11 mouse cellular contexts compared by ENCODE assay signal in the genomic region with DNA sequence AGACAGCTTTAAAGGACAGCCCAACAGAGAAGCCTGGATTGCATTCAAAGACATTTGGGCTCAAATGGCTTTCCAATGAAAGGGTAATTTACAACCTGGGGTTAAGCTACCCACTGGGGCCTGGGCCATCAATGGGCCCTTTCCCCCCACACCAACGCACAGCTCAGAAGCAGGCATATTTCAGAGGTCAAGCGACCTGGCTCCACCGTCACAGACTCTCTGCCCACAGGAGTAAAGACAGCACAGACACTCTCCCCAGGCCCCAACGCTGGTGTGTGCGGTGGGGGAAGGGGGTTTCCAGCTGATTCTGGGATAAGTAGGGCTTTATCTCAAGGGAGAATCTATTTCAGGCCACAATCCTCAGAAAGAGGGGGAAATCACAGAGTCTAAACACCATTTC. TPM values are rescaled to one million over a fixed set of nuclear protein-coding genes. Genes with fewer than 3 reads are reported as not detected.
DNase-seq lines count a peak whose midpoint lies in the region; ATAC-seq and TF ChIP-seq lines count a peak whose summit lies in the region.
"Had no signal": no experiment of that assay in that cellular context is flagged by ENCODE, and none has a peak within 500 bp of the region (broad histone marks: within the 10 kb centered on the region; RNA-seq: fewer than 3 reads in every experiment).

No protein-coding gene starts in this region.

- no peak for TF ChIP-seq CTCF in hindbrain, postnatal 0 days (IDR thresholded peaks at IDR 0.05; ENCODE audit: low read depth)

- no peaks in the 10 kb centered on the region for H3K27me3 ChIP-seq in heart, embryonic 16.5 days (ENCODE audit: control insufficient read depth, insufficient read depth, low read length)
- H3K27me3 ChIP-seq in hindbrain, postnatal 0 days (ENCODE audit: insufficient read depth, low read length), result no peaks in the 10 kb centered on the region
- no peaks in the 10 kb centered on the region for H3K27me3 ChIP-seq in midbrain, embryonic 14.5 days (ENCODE audit: control insufficient read depth, insufficient read depth, low read length)

- 35% methylated on average over 5 of the region's 5 CpGs for WGBS in heart, embryonic 16.5 days
- WGBS in hindbrain, postnatal 0 days, result 6% methylated on average over 5 of the region's 5 CpGs
- 2% methylated on average over 5 of the region's 5 CpGs for WGBS in midbrain, embryonic 14.5 days

- no peaks in the 10 kb centered on the region for H3K9me3 ChIP-seq in heart, embryonic 16.5 days (replicated peaks; ENCODE audit: control insufficient read depth, low read length)
- no peaks in the 10 kb centered on the region for H3K9me3 ChIP-seq in hindbrain, postnatal 0 days (ENCODE audit: low read length)
- no peaks in the 10 kb centered on the region for H3K9me3 ChIP-seq in midbrain, embryonic 14.5 days (ENCODE audit: control insufficient read depth, low read length)

- H3K27ac ChIP-seq in heart, embryonic 16.5 days (ENCODE audit: low read length), result peak overlapping the region; percentile 95
- H3K27ac ChIP-seq in hindbrain, postnatal 0 days, result peak overlapping the region; percentile 77; the same call in 1 of the 2 replicates
- peak overlapping the region; percentile 95 for H3K27ac ChIP-seq in midbrain, embryonic 14.5 days (replicated peaks; ENCODE audit: low read depth, low read length)

- H3K4me3 ChIP-seq in heart, embryonic 16.5 days (ENCODE audit: low read length), result peak overlapping the region; percentile 97
- H3K4me3 ChIP-seq in hindbrain, postnatal 0 days (ENCODE audit: low read length), result peak overlapping the region; percentile 63
- H3K4me3 ChIP-seq in midbrain, embryonic 14.5 days (replicated peaks; ENCODE audit: low read depth, low read length), result peak overlapping the region; percentile 93

- H3K4me1 ChIP-seq in heart, embryonic 16.5 days (ENCODE audit: control insufficient read depth, insufficient read depth, low read length), result peaks cover 53% of the 10 kb centered on the region
- peaks cover 24% of the 10 kb centered on the region for H3K4me1 ChIP-seq in hindbrain, postnatal 0 days (ENCODE audit: insufficient read depth, low read length)
- H3K4me1 ChIP-seq in midbrain, embryonic 14.5 days (ENCODE audit: control insufficient read depth, insufficient read depth, low read length), result peaks cover 35% of the 10 kb centered on the region

- H3K9ac ChIP-seq in heart, embryonic 16.5 days (ENCODE audit: low read length), result peak overlapping the region; percentile 96
- H3K9ac ChIP-seq in hindbrain, postnatal 0 days (replicated peaks; ENCODE audit: low read length), result peak overlapping the region; percentile 70
- peak overlapping the region; percentile 95 for H3K9ac ChIP-seq in midbrain, embryonic 14.5 days (replicated peaks; ENCODE audit: low read length)

- intact Hi-C loops in heart, postnatal 14 days (cut with DNase I), result loop anchor here (5.0 kb wide), 1 partner anchor 95 kb away; a partner anchor contains a TSS

- no peak for ATAC-seq in heart, embryonic 16.5 days (replicated peaks; ENCODE audit: extremely low read depth, insufficient read depth, low FRiP score)
- no peak for ATAC-seq in hindbrain, postnatal 0 days
- no peak for ATAC-seq in midbrain, embryonic 14.5 days (ENCODE audit: low FRiP score, low TSS enrichment)

- peak overlapping the region; percentile 99 for H3K4me2 ChIP-seq in heart, embryonic 16.5 days (ENCODE audit: low read depth, low read length)
- H3K4me2 ChIP-seq in hindbrain, postnatal 0 days (ENCODE audit: low read depth, low read length), result peak overlapping the region; percentile 99
- peak overlapping the region; percentile 87 for H3K4me2 ChIP-seq in midbrain, embryonic 14.5 days (ENCODE audit: low read length)

- DNase-seq in heart, postnatal 14 days, result no peak
- DNase-seq in embryo, embryonic 11 days, result peak; percentile 55
- no peak for DNase-seq in hindbrain, postnatal 0 days (ENCODE audit: low spot score)
- no peak for DNase-seq in midbrain, embryonic 14.5 days
- no peak for DNase-seq in cerebellum, adult 11 months
- no peak for DNase-seq in cerebellum, adult 9-10 months
- DNase-seq in left cerebral cortex, adult 11 months (ENCODE audit: low spot score), result no peak

- H3K36me3 ChIP-seq in heart, embryonic 16.5 days (ENCODE audit: control insufficient read depth, insufficient read depth), result no peaks in the 10 kb centered on the region
- H3K36me3 ChIP-seq in hindbrain, postnatal 0 days (ENCODE audit: insufficient read depth, low read length), result no peaks in the 10 kb centered on the region
- H3K36me3 ChIP-seq in midbrain, embryonic 14.5 days (ENCODE audit: control insufficient read depth, insufficient read depth, low read length), result no peaks in the 10 kb centered on the region

RNA-seq across cellular contexts. Expression of a gene that starts 49.9 kb away (rescaled TPM):
- not detected in 2 replicates for polyA plus RNA-seq in heart, embryonic 16.5 days (2015; fragmentation: Nextera tagmentation; extraction: Ambion mirVana)
- total RNA-seq in heart, postnatal 14 days (2021), result not detected
- total RNA-seq in hindbrain, postnatal 0 days (2014; rRNA removed), result not detected in 2 replicates
- polyA plus RNA-seq in hindbrain, postnatal 0 days (2015; fragmentation: Nextera tagmentation; extraction: Ambion mirVana), result not detected in 2 replicates
- polyA plus RNA-seq in midbrain, embryonic 14.5 days (2014; fragmentation: Nextera tagmentation; extraction: Ambion mirVana), result not detected in 2 replicates
- total RNA-seq: CH12.LX had no signal
- polyA plus RNA-seq: brain, embryonic 14.5 days; gonadal fat pad, adult 2 months had no signal
